Mouse (Mus musculus) stomach, embryonic 14.5 days (tissue): ENCODE results near the gene Mrpl27. TPM values are rescaled to one million over a fixed set of nuclear protein-coding genes. Genes with fewer than 3 reads are reported as not detected.
"Not testable (repeated sequence)": the region's sequence is repeated elsewhere in the genome, so short reads cannot be mapped to it uniquely, and the experiment has no call there.

Experiments used
- ATAC-seq: fragments of 200-750 bp; cut with Nextera tagmentation; 2 replicates; pipeline ENCODE4 v1.8.0; 2017; ENCODE audit warnings: low read depth, moderate TSS enrichment; ENCODE audit not compliant: insufficient number of reproducible peaks, insufficient read depth, low FRiP score
- H3K27ac ChIP-seq: fragments of 300-500 bp; sonication (generic); 2 replicates; pipeline ENCODE4 v1.5.1; 2014; ENCODE audit warnings: mild to moderate bottlenecking, low read length, moderate library complexity, mixed read lengths
- H3K27me3 ChIP-seq: fragments of 300-500 bp; sonication (generic); 2 replicates; pipeline ENCODE4 v1.6.1; 2014; ENCODE audit warnings: low read length, control low read depth, mixed read lengths; ENCODE audit not compliant: control insufficient read depth, insufficient read depth
- H3K36me3 ChIP-seq: fragments of 300-500 bp; sonication (generic); 2 replicates; pipeline ENCODE4 v1.6.1; 2014; ENCODE audit warnings: mild to moderate bottlenecking, control low read depth, low read length, moderate library complexity, mixed read lengths; ENCODE audit not compliant: control insufficient read depth, insufficient read depth
- H3K4me1 ChIP-seq: fragments of 300-500 bp; sonication (generic); 2 replicates; pipeline ENCODE4 v1.6.1; 2014; ENCODE audit warnings: low read length, control low read depth, mixed read lengths; ENCODE audit not compliant: control insufficient read depth, insufficient read depth
- H3K4me2 ChIP-seq: fragments of 300-500 bp; sonication (generic); replicated peaks from 2 replicates; pipeline ENCODE4 v1.6.1; 2014; ENCODE audit warnings: low read depth, low read length, control low read depth
- H3K4me3 ChIP-seq: fragments of 300-500 bp; sonication (generic); 2 replicates; pipeline ENCODE4 v1.5.1; 2014; ENCODE audit warnings: low read depth, low read length, control low read depth
- H3K9ac ChIP-seq: fragments of 300-500 bp; sonication (generic); replicated peaks from 2 replicates; pipeline ENCODE4 v1.6.1; 2014; ENCODE audit warnings: low read depth, mild to moderate bottlenecking, control low read depth, low read length, moderate library complexity, mixed read lengths
- H3K9me3 ChIP-seq: fragments of 300-500 bp; sonication (generic); 2 replicates; pipeline ENCODE4 v1.6.1; 2016; ENCODE audit warnings: low read depth, low read length, control low read depth; ENCODE audit not compliant: control insufficient read depth
- WGBS: fragments of 180-500 bp; shearing (Covaris S2); extraction: QIAGEN DNeasy Blood & Tissue Kit; methylation state at CpG from one replicate; pipeline ENCODE4 v1.1.7; 2014; 5-methylcytosine and 5-hydroxymethylcytosine counted together
- polyA plus RNA-seq: library from polyadenylated mRNA; unstranded; fragments of >200 nt; fragmentation: Nextera tagmentation; extraction: Ambion mirVana; gene quantifications from 2 replicates; pipeline ENCODE4 v1.2.1, GENCODE M21; 2014

Mrpl27 gene
- polyA plus RNA-seq, 1 experiment from 2014 or later = 148 TPM

GRCm38 (mm10) chr11:94651241-94651640 lies 2.3 kb upstream of the Mrpl27 start:
- 90% methylated on average over 5 of the region's 7 CpGs for whole genome bisulfite sequencing
- not testable (repeated sequence) for H3K4me2 ChIP-seq, H3K27me3 ChIP-seq, H3K27ac ChIP-seq, H3K4me3 ChIP-seq, H3K9ac ChIP-seq, H3K4me1 ChIP-seq, ATAC-seq, H3K9me3 ChIP-seq
- peaks cover 26% of the 10 kb centered on the region for H3K36me3 ChIP-seq

GRCm38 (mm10) chr11:94652973-94653372 lies 594 bp upstream of the Mrpl27 start:
- H3K4me1 ChIP-seq = no peaks in the 10 kb centered on the region
- ATAC-seq = no peak
- H3K9ac ChIP-seq = 0 out of 2 replicates have a peak overlapping the region, but pooled peaks have one; percentile 45
- no peaks in the 10 kb centered on the region for H3K27me3 ChIP-seq
- no peak overlapping the region for H3K27ac ChIP-seq
- H3K4me2 ChIP-seq = peak overlapping the region; percentile 66
- H3K9me3 ChIP-seq = no peaks in the 10 kb centered on the region
- peak overlapping the region; percentile 50 for H3K4me3 ChIP-seq
- H3K36me3 ChIP-seq = peaks cover 13% of the 10 kb centered on the region
- 45% methylated on average over 8 of the region's 8 CpGs for WGBS

- H3K27me3 ChIP-seq = no peaks in the 10 kb centered on the region
- H3K4me2 ChIP-seq = no peak overlapping the region
- no peak overlapping the region for H3K9ac ChIP-seq
- H3K9me3 ChIP-seq = no peaks in the 10 kb centered on the region
- WGBS = 64% methylated on average over 1 of the region's 1 CpGs
- H3K27ac ChIP-seq = no peak overlapping the region
- H3K4me3 ChIP-seq = no peak overlapping the region
- H3K36me3 ChIP-seq = peaks cover 54% of the 10 kb centered on the region
- no peaks in the 10 kb centered on the region for H3K4me1 ChIP-seq
- no peak for ATAC-seq
These were observed 7.8 kb downstream of the Mrpl27 start for GRCm38 (mm10) chr11:94661344-94661743.

- no peaks in the 10 kb centered on the region for H3K27me3 ChIP-seq
- H3K4me1 ChIP-seq = no peaks in the 10 kb centered on the region
- 90% methylated on average over 6 of the region's 6 CpGs for WGBS
- peaks cover 78% of the 10 kb centered on the region for H3K36me3 ChIP-seq
- no peak overlapping the region for H3K27ac ChIP-seq
- ATAC-seq = no peak
- H3K4me2 ChIP-seq = no peak overlapping the region
- no peaks in the 10 kb centered on the region for H3K9me3 ChIP-seq
- no peak overlapping the region for H3K4me3 ChIP-seq
- H3K9ac ChIP-seq = no peak overlapping the region
These were observed 11.7 kb downstream of the Mrpl27 start for GRCm38 (mm10) chr11:94665281-94665680.

- Histone ChIP-seq H3K9ac (no peak overlapping the region), H3K36me3 (peaks cover 6% of the 10 kb centered on the region), H3K9me3 (no peaks in the 10 kb centered on the region), H3K27me3 (no peaks in the 10 kb centered on the region), H3K4me3 (no peak overlapping the region), H3K4me1 (peaks cover 21% of the 10 kb centered on the region; the same call in 1 of the 2 replicates), H3K4me2 (peak overlapping the region; percentile 76; the same call in 1 of the 2 replicates), H3K27ac (no peak overlapping the region)
- ATAC-seq = no peak
- WGBS = 75% methylated on average over 5 of the region's 5 CpGs
These were observed 21.4 kb downstream of the Mrpl27 start for GRCm38 (mm10) chr11:94674984-94675383.

GRCm38 (mm10) chr11:94675446-94675845 lies 21.9 kb downstream of the Mrpl27 start:
- H3K27ac ChIP-seq = no peak overlapping the region
- WGBS = 73% methylated on average over 5 of the region's 5 CpGs
- H3K36me3 ChIP-seq = peaks cover 2% of the 10 kb centered on the region
- no peak for ATAC-seq
- H3K9ac ChIP-seq = no peak overlapping the region
- H3K4me3 ChIP-seq = 0 out of 2 replicates have a peak overlapping the region, but pooled peaks have one; percentile 78
- no peaks in the 10 kb centered on the region for H3K27me3 ChIP-seq
- H3K4me2 ChIP-seq = peak overlapping the region; percentile 76
- H3K4me1 ChIP-seq = peaks cover 21% of the 10 kb centered on the region; the same call in 1 of the 2 replicates
- H3K9me3 ChIP-seq = no peaks in the 10 kb centered on the region

GRCm38 (mm10) chr11:94676308-94676707 lies 22.7 kb downstream of the Mrpl27 start:
- WGBS = 27% methylated on average over 4 of the region's 4 CpGs
- Histone ChIP-seq H3K4me2 (peak overlapping the region; percentile 76), H3K9me3 (no peaks in the 10 kb centered on the region), H3K9ac (peak overlapping the region; percentile 87), H3K4me1 (peaks cover 21% of the 10 kb centered on the region; the same call in 1 of the 2 replicates), H3K36me3 (no peaks in the 10 kb centered on the region), H3K27ac (no peak overlapping the region), H3K27me3 (no peaks in the 10 kb centered on the region), H3K4me3 (peak overlapping the region; percentile 78)
- ATAC-seq = no peak

GRCm38 (mm10) chr11:94676754-94677606 lies 23.4 kb downstream of the Mrpl27 start, which contains the start of gene Xylt2:
Gene Xylt2 (minus strand): TSS chr11:94677515.
- ATAC-seq = peak; percentile 97
- Histone ChIP-seq H3K4me2 (peak within 1 kb of the TSS; percentile 76), H3K9me3 (no peaks in the 10 kb centered on the region), H3K4me3 (peak within 1 kb of the TSS; percentile 78), H3K9ac (peak within 1 kb of the TSS; percentile 87), H3K4me1 (peaks cover 21% of the 10 kb centered on the region; the same call in 1 of the 2 replicates), H3K36me3 (no peaks in the 10 kb centered on the region), H3K27ac (peak within 1 kb of the TSS; percentile 78), H3K27me3 (no peaks in the 10 kb centered on the region)
- WGBS = under 1% methylated on average over 72 of the region's 82 CpGs
